Mouse (Mus musculus) MEL (cell line): ENCODE data around the gene Ssna1. TPM values are rescaled to one million over a fixed set of nuclear protein-coding genes. Genes with fewer than 3 reads are reported as not detected.

ENCODE experiments used
- DNase-seq: peaks from one replicate; pipeline ENCODE4 v3.0.0; 2011; ENCODE audit warnings: low read depth, low spot score
- H3K27ac ChIP-seq: 2 replicates; pipeline ENCODE4 v1.5.1; 2012; ENCODE audit warnings: low read depth, mild to moderate bottlenecking, control low read depth, low read length, moderate library complexity; ENCODE audit not compliant: control insufficient read depth
- H3K27me3 ChIP-seq, 2 experiments: fragments of 150-350 bp in 1 of 2; sonication (generic) in 1 of 2; 2 replicates each; pipeline ENCODE4 v1.6.1; 2012; ENCODE audit warnings: low read length in 2 of 2, mild to moderate bottlenecking in 2 of 2, improper control_type of control experiment in 1 of 2, moderate library complexity in 1 of 2; ENCODE audit not compliant: insufficient read depth in 2 of 2, control insufficient read depth in 1 of 2
- H3K36me3 ChIP-seq, 2 experiments: 2 replicates each; pipeline ENCODE4 v1.6.1; 2012 to 2014; ENCODE audit warnings: low read length in 2 of 2, improper control_type of control experiment in 1 of 2, inconsistent platforms in 1 of 2, mild to moderate bottlenecking in 1 of 2; ENCODE audit not compliant: insufficient read depth in 2 of 2, control insufficient read depth in 1 of 2
- H3K4me1 ChIP-seq, 2 experiments: fragments of 150-350 bp in 1 of 2; sonication (generic) in 1 of 2; 2 replicates each; pipeline ENCODE4 v1.6.1; 2012; ENCODE audit warnings: low read length in 2 of 2, improper control_type of control experiment in 1 of 2, mild to moderate bottlenecking in 1 of 2; ENCODE audit not compliant: insufficient read depth in 2 of 2, control insufficient read depth in 1 of 2
- H3K4me3 ChIP-seq, 2 experiments: fragments of 150-350 bp in 1 of 2; sonication (generic) in 1 of 2; 2 replicates each; pipeline ENCODE4 v1.5.1; 2012; ENCODE audit warnings: low read depth in 2 of 2, low read length in 2 of 2, mild to moderate bottlenecking in 2 of 2, moderate library complexity in 2 of 2, control low read depth in 1 of 2, improper control_type of control experiment in 1 of 2; ENCODE audit not compliant: control insufficient read depth in 1 of 2, insufficient read depth in 1 of 2
- H3K79me2 ChIP-seq: 2 replicates; pipeline ENCODE4 v1.6.1; 2012; ENCODE audit warnings: mild to moderate bottlenecking, low read length, moderate library complexity; ENCODE audit not compliant: control insufficient read depth, poor library complexity, insufficient read depth
- H3K9ac ChIP-seq: 2 replicates; pipeline ENCODE4 v1.6.1; 2012; ENCODE audit warnings: low read depth, mild to moderate bottlenecking, control low read depth, low read length, moderate library complexity; ENCODE audit not compliant: control insufficient read depth, poor library complexity, severe bottlenecking
- H3K9me3 ChIP-seq: fragments of 150-350 bp; sonication (generic); replicated peaks from 2 replicates; pipeline ENCODE4 v1.6.1; 2012; ENCODE audit warnings: mild to moderate bottlenecking, low read length, improper control_type of control experiment, moderate library complexity; ENCODE audit not compliant: insufficient read depth
- CHD2 ChIP-seq: IDR thresholded peaks from 2 replicates; pipeline ENCODE4 v1.6.1; 2011; ENCODE audit warnings: low read length, improper control_type of control experiment
- CTCF ChIP-seq, 3 experiments: IDR thresholded peaks in 2 of 3; conservative IDR thresholded peaks in 1 of 3; 2 replicates each; pipeline ENCODE4 v1.5.1; 2011 to 2012; ENCODE audit warnings: low read length in 3 of 3, low read depth in 2 of 3, mild to moderate bottlenecking in 2 of 3, improper control_type of control experiment in 1 of 3, inconsistent platforms in 1 of 3, mixed read lengths in 1 of 3, moderate library complexity in 1 of 3; ENCODE audit not compliant: control insufficient read depth in 1 of 3, insufficient read depth in 1 of 3, poor library complexity in 1 of 3, severe bottlenecking in 1 of 3
- EP300 ChIP-seq, 2 experiments: IDR thresholded peaks; 2 replicates each; pipeline ENCODE4 v1.6.1; 2011; ENCODE audit warnings: improper control_type of control experiment in 2 of 2, low read length in 2 of 2, low read depth in 1 of 2, mild to moderate bottlenecking in 1 of 2
- ETS1 ChIP-seq: IDR thresholded peaks from 2 replicates; pipeline ENCODE4 v1.6.1; 2012; ENCODE audit warnings: low read depth, mild to moderate bottlenecking, inconsistent platforms, low read length, improper control_type of control experiment, moderate library complexity
- GABPA ChIP-seq: IDR thresholded peaks from 2 replicates; pipeline ENCODE4 v1.6.1; 2012; ENCODE audit warnings: low read depth, mild to moderate bottlenecking, inconsistent platforms, low read length, improper control_type of control experiment, moderate library complexity
- GATA1 ChIP-seq: IDR thresholded peaks from 2 replicates; pipeline ENCODE4 v1.6.1; 2011; ENCODE audit warnings: low read depth, low read length, improper control_type of control experiment
- HCFC1 ChIP-seq: IDR thresholded peaks from 2 replicates; pipeline ENCODE4 v1.6.1; 2012; ENCODE audit warnings: low read depth, mild to moderate bottlenecking, inconsistent platforms, low read length, improper control_type of control experiment, moderate library complexity
- KAT2A ChIP-seq: conservative IDR thresholded peaks from 2 replicates; pipeline ENCODE4 v1.6.1; 2012; ENCODE audit warnings: low read depth, low read length, improper control_type of control experiment, inconsistent platforms
- MAZ ChIP-seq: IDR thresholded peaks from 2 replicates; pipeline ENCODE4 v1.6.1; 2012; ENCODE audit warnings: low read depth, mild to moderate bottlenecking, inconsistent platforms, low read length, improper control_type of control experiment
- MEF2A ChIP-seq: IDR thresholded peaks from 2 replicates; pipeline ENCODE4 v1.6.1; 2014; ENCODE audit warnings: low read depth, mild to moderate bottlenecking, inconsistent platforms, low read length, improper control_type of control experiment; ENCODE audit not compliant: poor library complexity, insufficient replicate concordance, severe bottlenecking; ENCODE audit errors: extremely low read depth
- MXI1 ChIP-seq: IDR thresholded peaks from 2 replicates; pipeline ENCODE4 v1.6.1; 2011; ENCODE audit warnings: mild to moderate bottlenecking, low read depth, low read length, improper control_type of control experiment
- MYB ChIP-seq: IDR thresholded peaks from 2 replicates; pipeline ENCODE4 v1.6.1; 2011; ENCODE audit warnings: mild to moderate bottlenecking, low read depth, low read length, improper control_type of control experiment
- MYC ChIP-seq: IDR thresholded peaks from 2 replicates; pipeline ENCODE4 v1.6.1; 2011; ENCODE audit warnings: low read depth, mild to moderate bottlenecking, low read length, improper control_type of control experiment, moderate library complexity
- NRF1 ChIP-seq: IDR thresholded peaks from 2 replicates; pipeline ENCODE4 v1.6.1; 2014; ENCODE audit warnings: low read depth, mild to moderate bottlenecking, inconsistent platforms, low read length, improper control_type of control experiment, moderate library complexity; ENCODE audit not compliant: poor library complexity, insufficient read depth, severe bottlenecking
- POLR2AphosphoS2 ChIP-seq: IDR thresholded peaks from 2 replicates; pipeline ENCODE4 v1.6.1; 2011; ENCODE audit warnings: low read length, improper control_type of control experiment
- POLR2AphosphoS5 ChIP-seq: IDR thresholded peaks from 2 replicates; pipeline ENCODE4 v1.6.1; 2012; ENCODE audit warnings: low read depth, borderline replicate concordance, mild to moderate bottlenecking, inconsistent platforms, low read length, moderate library complexity, mixed read lengths
- RAD21 ChIP-seq: IDR thresholded peaks from 2 replicates; pipeline ENCODE4 v1.6.1; 2011; ENCODE audit warnings: mild to moderate bottlenecking, low read depth, low read length, improper control_type of control experiment
- RCOR1 ChIP-seq: IDR thresholded peaks from 2 replicates; pipeline ENCODE4 v1.6.1; 2012; ENCODE audit warnings: low read depth, mild to moderate bottlenecking, inconsistent platforms, low read length, improper control_type of control experiment
- SIN3A ChIP-seq: IDR thresholded peaks from 2 replicates; pipeline ENCODE4 v1.6.1; 2012; ENCODE audit warnings: low read length, improper control_type of control experiment, inconsistent platforms
- SMC3 ChIP-seq: IDR thresholded peaks from 2 replicates; pipeline ENCODE4 v1.6.1; 2011; ENCODE audit warnings: low read depth, low read length, improper control_type of control experiment
- TAL1 ChIP-seq: IDR thresholded peaks from 2 replicates; pipeline ENCODE4 v1.6.1; 2012; ENCODE audit warnings: mild to moderate bottlenecking, inconsistent platforms, low read length, moderate library complexity, mixed read lengths
- TCF12 ChIP-seq: IDR thresholded peaks from 2 replicates; pipeline ENCODE4 v1.6.1; 2014; ENCODE audit warnings: low read depth, mild to moderate bottlenecking, inconsistent platforms, low read length, improper control_type of control experiment, moderate library complexity
- USF1 ChIP-seq: IDR thresholded peaks from 2 replicates; pipeline ENCODE4 v1.6.1; 2014; ENCODE audit warnings: low read depth, mild to moderate bottlenecking, inconsistent platforms, low read length, improper control_type of control experiment, moderate library complexity
- ZKSCAN1 ChIP-seq: IDR thresholded peaks from 2 replicates; pipeline ENCODE4 v1.6.1; 2012; ENCODE audit warnings: low read depth, mild to moderate bottlenecking, inconsistent platforms, low read length, improper control_type of control experiment, moderate library complexity
- ZMIZ1 ChIP-seq: IDR thresholded peaks from 2 replicates; pipeline ENCODE4 v1.6.1; 2012; ENCODE audit warnings: low read depth, mild to moderate bottlenecking, inconsistent platforms, low read length, improper control_type of control experiment, moderate library complexity
- ZNF384 ChIP-seq: IDR thresholded peaks from 2 replicates; pipeline ENCODE4 v1.6.1; 2012; ENCODE audit warnings: low read depth, mild to moderate bottlenecking, inconsistent platforms, low read length, improper control_type of control experiment
- polyA plus RNA-seq, 2 experiments: library from polyadenylated mRNA; stranded (reverse) in 1 of 2; unstranded in 1 of 2; fragments of >175 nt in 1 of 2; fragments of >200 nt in 1 of 2; gene quantifications; 2 replicates each; pipeline versions ENCODE4 v1.2.1 to v1.2.4; 2012; ENCODE audit warnings: low replicate concordance in 2 of 2, low read depth in 1 of 2; ENCODE audit not compliant: insufficient read length in 2 of 2, insufficient read depth in 1 of 2, missing spikeins in 1 of 2
- total RNA-seq: library from RNA; depleted of rRNA; stranded (reverse); fragments of 300-350 nt; gene quantifications from 2 replicates; pipeline ENCODE4 v1.2.3, GENCODE M21; 2012

Ssna1 gene
- total and polyA plus RNA-seq, 3 experiments: 158 to 226 TPM; not detected in 1

DNA sequence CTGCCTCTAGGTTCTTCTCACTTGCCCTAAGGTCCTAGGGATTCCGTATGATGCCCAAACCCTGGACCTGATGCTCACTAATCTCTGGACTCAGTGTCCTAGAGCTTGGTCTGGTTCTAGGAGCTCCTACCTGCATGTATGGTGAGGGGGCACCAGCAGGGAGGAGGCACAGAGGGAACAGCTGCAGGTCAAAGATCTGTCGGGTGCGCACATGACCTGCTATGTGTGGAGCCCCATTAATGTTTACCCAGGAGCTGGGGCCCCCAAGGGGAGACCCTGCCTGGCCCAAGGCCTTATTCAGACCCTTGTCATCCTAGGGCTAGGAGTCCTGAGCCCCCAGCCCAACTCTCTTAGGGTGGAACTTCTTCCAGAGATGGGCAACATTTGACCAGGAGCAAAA, 38.2 kb downstream of the Ssna1 start, which contains the start of gene Slc34a3:
Slc34a3 (minus strand) TSS at position 315 of the 400 bp plus-strand sequence.
- peaks cover 6 to 29% of the 10 kb centered on the region in 2 experiments for H3K4me1 ChIP-seq
- H3K9me3 ChIP-seq: no peaks in the 10 kb centered on the region
- H3K27ac ChIP-seq: no peak within 1 kb of the TSS
- peaks cover 0 to 6% of the 10 kb centered on the region in 2 experiments; a peak in 2 of 4 replicates for H3K36me3 ChIP-seq
- TF ChIP-seq EP300 (IDR thresholded peaks at IDR 0.05; ENCODE audit: low read depth in 1 of 2, low read length in 2 of 2) (no peak), SIN3A (no peak), RAD21 (no peak), ZMIZ1 (no peak), RCOR1 (no peak), NRF1 (no peak), GABPA (no peak), ZKSCAN1 (no peak), MXI1 (no peak), ZNF384 (no peak), GATA1 (no peak), MEF2A (no peak), TCF12 (no peak), TAL1 (no peak)
- H3K79me2 ChIP-seq: no peaks in the 10 kb centered on the region
- H3K9ac ChIP-seq: no peak within 1 kb of the TSS
- H3K27me3 ChIP-seq: no peaks in the 10 kb centered on the region
- H3K4me3 ChIP-seq: 0 out of 4 replicates have a peak within 1 kb of the TSS, but pooled peaks of 1 of the 2 experiments have one; percentile 19
- DNase-seq: no peak

DNA sequence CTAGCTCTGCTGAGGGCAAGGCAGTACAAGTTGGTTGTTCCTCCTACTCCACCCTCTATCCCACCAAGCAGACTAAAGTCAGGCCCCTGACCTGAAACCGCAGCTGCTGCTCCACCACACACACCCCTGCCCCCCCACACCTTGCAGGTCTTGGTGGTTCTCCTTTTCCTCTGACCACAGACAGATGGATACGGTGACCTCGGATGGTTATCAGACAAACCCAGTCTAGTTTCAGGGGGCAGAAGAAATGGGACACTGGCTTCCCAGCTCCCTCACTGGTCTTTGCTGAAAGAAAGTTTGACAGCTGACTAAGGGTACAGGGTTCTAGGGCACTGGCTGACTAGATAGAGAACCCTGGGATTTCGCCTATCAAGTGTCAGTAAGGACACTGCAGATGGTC, 38.8 kb downstream of the Ssna1 start:
- DNase-seq: peak; percentile 80
- Histone ChIP-seq H3K9ac (no peak overlapping the region), H3K9me3 (no peaks in the 10 kb centered on the region), H3K79me2 (no peaks in the 10 kb centered on the region; the same call in 1 of the 2 replicates), H3K4me3 (0 out of 4 replicates have a peak overlapping the region, but pooled peaks of 1 of the 2 experiments have one; percentile 19), H3K27ac (no peak overlapping the region)
- TF ChIP-seq MEF2A (no peak), SIN3A (0 out of 2 replicates have a peak, but pooled peaks have one; percentile 25), SMC3 (no peak), MYB (no peak), CTCF (IDR thresholded peaks at IDR 0.05 in 2 of 3, conservative IDR thresholded peaks at IDR 0.05 in 1 of 3; ENCODE audit: control insufficient read depth in 1 of 3, insufficient read depth in 1 of 3, low read depth in 2 of 3, low read length in 3 of 3, poor library complexity in 1 of 3, severe bottlenecking in 1 of 3) (no peak), NRF1 (no peak), ZKSCAN1 (no peak), MYC (no peak), KAT2A (no peak), POLR2AphosphoS5 (no peak), CHD2 (no peak), ETS1 (peak; percentile 75), EP300 (IDR thresholded peaks at IDR 0.05; ENCODE audit: low read depth in 1 of 2, low read length in 2 of 2) (peak; percentile 50 to 71), USF1 (no peak), POLR2AphosphoS2 (no peak), TAL1 (peak; percentile 79), RCOR1 (0 out of 2 replicates have a peak, but pooled peaks have one; percentile 27), TCF12 (peak; percentile 75), MAZ (no peak; the same call in 1 of the 2 replicates), HCFC1 (no peak), GABPA (no peak)
- TF ChIP-seq, all 39 proteins: peak for 6
- no peaks in the 10 kb centered on the region for H3K27me3 ChIP-seq
- peaks cover 0 to 8% of the 10 kb centered on the region in 2 experiments; a peak in 2 of 4 replicates for H3K36me3 ChIP-seq
- H3K4me1 ChIP-seq: peaks cover 9 to 31% of the 10 kb centered on the region in 2 experiments
